Mouse (Mus musculus) myocyte (in vitro differentiated cells): ENCODE measurements at regions not wholly inside any gene's neighbourhood (a gene's known extent, or its start where the extent isn't known, plus 50 kb on each side); places are given as distances from the start of the nearest gene placed in this dataset.

Experiments
- H3K27me3 ChIP-seq: one replicate; pipeline ENCODE4 v1.6.1; 2011; ENCODE audit not compliant: control insufficient read depth, insufficient read depth, insufficient read length
- H3K36me3 ChIP-seq: one replicate; pipeline ENCODE4 v1.6.1; 2011; ENCODE audit not compliant: control insufficient read depth, insufficient read depth
- H3K4me2 ChIP-seq: one replicate; pipeline ENCODE4 v1.6.1; 2011; ENCODE audit warnings: low read depth, control low read depth
- H3K4me3 ChIP-seq: one replicate; pipeline ENCODE4 v1.5.1; 2011; ENCODE audit warnings: mild to moderate bottlenecking, control low read depth, moderate library complexity
- H3K79me2 ChIP-seq: one replicate; pipeline ENCODE4 v1.6.1; 2011; ENCODE audit not compliant: control insufficient read depth, insufficient read depth
- H3ac ChIP-seq: one replicate; pipeline ENCODE4 v1.6.1; 2011; ENCODE audit not compliant: control insufficient read depth, insufficient read length
- CEBPB ChIP-seq: IDR thresholded peaks from 2 replicates; pipeline ENCODE4 v1.6.1; 2011; ENCODE audit warnings: mild to moderate bottlenecking, moderate library complexity; ENCODE audit not compliant: poor library complexity, insufficient read depth, severe bottlenecking
- E2F4 ChIP-seq: IDR thresholded peaks from one replicate; pipeline ENCODE4 v1.6.1; 2011; ENCODE audit warnings: mild to moderate bottlenecking, control low read depth, moderate library complexity; ENCODE audit not compliant: insufficient read depth
- MAX ChIP-seq: IDR thresholded peaks from one replicate; pipeline ENCODE4 v1.6.1; 2011; ENCODE audit warnings: low read depth, mild to moderate bottlenecking, control low read depth
- MYOD1 ChIP-seq, 3 experiments: IDR thresholded peaks; one replicate each; pipeline ENCODE4 v1.6.1; 2011; ENCODE audit warnings: control low read depth in 2 of 3, low read depth in 2 of 3, mild to moderate bottlenecking in 2 of 3, moderate library complexity in 1 of 3; ENCODE audit not compliant: insufficient read length in 2 of 3, control insufficient read depth in 1 of 3
- MYOG ChIP-seq, 3 experiments: IDR thresholded peaks; one replicate each; pipeline ENCODE4 v1.6.1; 2011; ENCODE audit warnings: control low read depth in 2 of 3, low read depth in 2 of 3, mild to moderate bottlenecking in 2 of 3; ENCODE audit not compliant: insufficient read length in 2 of 3, control insufficient read depth in 1 of 3, insufficient read depth in 1 of 3
- POLR2A ChIP-seq: IDR thresholded peaks from one replicate; pipeline ENCODE4 v1.6.1; 2011; ENCODE audit warnings: low read depth, mild to moderate bottlenecking, control low read depth, moderate library complexity; ENCODE audit not compliant: insufficient read length
- POLR2AphosphoS2 ChIP-seq: IDR thresholded peaks from one replicate; pipeline ENCODE4 v1.6.1; 2011; ENCODE audit warnings: low read depth, control low read depth; ENCODE audit not compliant: insufficient read length
- REST ChIP-seq: IDR thresholded peaks from one replicate; pipeline ENCODE4 v1.6.1; 2011; ENCODE audit warnings: mild to moderate bottlenecking, control low read depth, moderate library complexity; ENCODE audit not compliant: insufficient read depth, insufficient read length
- SRF ChIP-seq: IDR thresholded peaks from one replicate; pipeline ENCODE4 v1.6.1; 2011; ENCODE audit warnings: low read depth; ENCODE audit not compliant: control insufficient read depth, insufficient read length
- TCF12 ChIP-seq: IDR thresholded peaks from one replicate; pipeline ENCODE4 v1.6.1; 2011; ENCODE audit warnings: mild to moderate bottlenecking, control low read depth; ENCODE audit not compliant: poor library complexity, insufficient read depth, severe bottlenecking
- TCF3 ChIP-seq: IDR thresholded peaks from one replicate; pipeline ENCODE4 v1.6.1; 2011; ENCODE audit warnings: low read depth, control low read depth; ENCODE audit not compliant: insufficient read length
- USF1 ChIP-seq: IDR thresholded peaks from one replicate; pipeline ENCODE4 v1.6.1; 2011; ENCODE audit warnings: low read depth, mild to moderate bottlenecking, control low read depth, moderate library complexity

- Histone ChIP-seq H3K4me3 (no peak overlapping the region), H3K27me3 (no peaks in the 10 kb centered on the region), H3K4me2 (no peak overlapping the region), H3K36me3 (no peaks in the 10 kb centered on the region), H3ac (no peak overlapping the region), H3K79me2 (no peaks in the 10 kb centered on the region)
- TF ChIP-seq POLR2A, result no peak
- TF ChIP-seq TCF3, result no peak
- no peak for TF ChIP-seq MYOG (IDR thresholded peaks at IDR 0.05; ENCODE audit: control insufficient read depth in 1 of 3, insufficient read depth in 1 of 3, insufficient read length in 2 of 3, low read depth in 2 of 3)
- TF ChIP-seq USF1, result no peak
- TF ChIP-seq MYOD1 (IDR thresholded peaks at IDR 0.05; ENCODE audit: control insufficient read depth in 1 of 3, insufficient read length in 2 of 3, low read depth in 2 of 3), result no peak
- no peak for TF ChIP-seq CEBPB
- no peak for TF ChIP-seq POLR2AphosphoS2
- no peak for TF ChIP-seq SRF
- TF ChIP-seq MAX, result no peak
- no peak for TF ChIP-seq TCF12
- TF ChIP-seq E2F4, result no peak
- TF ChIP-seq REST, result no peak
Measured at GRCm38 (mm10) chr7:115106041-115106440, 362.5 kb downstream of the Insc start.

GRCm38 (mm10) chr7:115112282-115112681, 368.8 kb downstream of the Insc start:
- H3ac ChIP-seq, result no peak overlapping the region
- no peak for TF ChIP-seq MAX
- no peak for TF ChIP-seq E2F4
- no peak for TF ChIP-seq USF1
- no peak for TF ChIP-seq REST
- TF ChIP-seq TCF3, result no peak
- TF ChIP-seq TCF12, result no peak
- TF ChIP-seq MYOD1 (IDR thresholded peaks at IDR 0.05; ENCODE audit: control insufficient read depth in 1 of 3, insufficient read length in 2 of 3, low read depth in 2 of 3), result no peak
- TF ChIP-seq SRF, result no peak
- no peak for TF ChIP-seq CEBPB
- no peak for TF ChIP-seq POLR2AphosphoS2
- TF ChIP-seq MYOG (IDR thresholded peaks at IDR 0.05; ENCODE audit: control insufficient read depth in 1 of 3, insufficient read depth in 1 of 3, insufficient read length in 2 of 3, low read depth in 2 of 3), result no peak
- H3K79me2 ChIP-seq, result no peaks in the 10 kb centered on the region
- no peaks in the 10 kb centered on the region for H3K27me3 ChIP-seq
- H3K4me2 ChIP-seq, result no peak overlapping the region
- H3K36me3 ChIP-seq, result no peaks in the 10 kb centered on the region
- H3K4me3 ChIP-seq, result no peak overlapping the region

- no peak overlapping the region for H3K4me3 ChIP-seq
- TF ChIP-seq MAX (no peak), MYOG (IDR thresholded peaks at IDR 0.05; ENCODE audit: control insufficient read depth in 1 of 3, insufficient read depth in 1 of 3, insufficient read length in 2 of 3, low read depth in 2 of 3) (no peak), REST (no peak), TCF12 (no peak), E2F4 (no peak), USF1 (no peak), CEBPB (no peak), TCF3 (no peak), POLR2AphosphoS2 (no peak), MYOD1 (IDR thresholded peaks at IDR 0.05; ENCODE audit: control insufficient read depth in 1 of 3, insufficient read length in 2 of 3, low read depth in 2 of 3) (no peak), SRF (no peak), POLR2A (no peak)
- H3K36me3 ChIP-seq, result no peaks in the 10 kb centered on the region
- H3K27me3 ChIP-seq, result no peaks in the 10 kb centered on the region
- H3K79me2 ChIP-seq, result no peaks in the 10 kb centered on the region
- no peak overlapping the region for H3ac ChIP-seq
- H3K4me2 ChIP-seq, result no peak overlapping the region
Measured at GRCm38 (mm10) chr7:115123283-115123682, 379.8 kb downstream of the Insc start.

GRCm38 (mm10) chr7:115129001-115129400, 385.5 kb downstream of the Insc start:
- Histone ChIP-seq H3K27me3 (no peaks in the 10 kb centered on the region), H3K4me3 (no peak overlapping the region), H3K36me3 (no peaks in the 10 kb centered on the region), H3ac (no peak overlapping the region), H3K79me2 (no peaks in the 10 kb centered on the region), H3K4me2 (no peak overlapping the region)
- TF ChIP-seq MYOG (IDR thresholded peaks at IDR 0.05; ENCODE audit: control insufficient read depth in 1 of 3, insufficient read depth in 1 of 3, insufficient read length in 2 of 3, low read depth in 2 of 3) (no peak), CEBPB (no peak), MAX (no peak), TCF3 (no peak), USF1 (no peak), SRF (no peak), TCF12 (no peak), REST (no peak), MYOD1 (IDR thresholded peaks at IDR 0.05; ENCODE audit: control insufficient read depth in 1 of 3, insufficient read length in 2 of 3, low read depth in 2 of 3) (no peak), POLR2A (no peak), POLR2AphosphoS2 (no peak), E2F4 (no peak)
